Mouse (Mus musculus) forebrain, postnatal 0 days (tissue): ENCODE measurements around the gene Abcd3. TPM values are rescaled to one million over a fixed set of nuclear protein-coding genes. Genes with fewer than 3 reads are reported as not detected.

Source experiments
- ATAC-seq: fragments of 200-750 bp; cut with Nextera tagmentation; 2 replicates; pipeline ENCODE4 v1.8.0; 2017; ENCODE audit warnings: mild to moderate bottlenecking, moderate library complexity
- DNase-seq: peaks from one replicate; pipeline ENCODE4 v3.0.0-alpha.2; 2015
- H3K27ac ChIP-seq: fragments of 300-500 bp; sonication (generic); 2 replicates; pipeline ENCODE4 v1.5.1; 2014; ENCODE audit warnings: low read depth, mild to moderate bottlenecking, antibody characterized with exemption, low read length, moderate library complexity, mixed read lengths
- H3K27me3 ChIP-seq: fragments of 300-500 bp; sonication (generic); 2 replicates; pipeline ENCODE4 v1.6.1; 2014; ENCODE audit warnings: mild to moderate bottlenecking, low read length, mixed read lengths; ENCODE audit not compliant: insufficient read depth
- H3K36me3 ChIP-seq: fragments of 300-500 bp; sonication (generic); 2 replicates; pipeline ENCODE4 v1.6.1; 2014; ENCODE audit warnings: mild to moderate bottlenecking, moderate library complexity; ENCODE audit not compliant: insufficient read depth
- H3K4me1 ChIP-seq: fragments of 300-500 bp; sonication (generic); 2 replicates; pipeline ENCODE4 v1.6.1; 2014; ENCODE audit warnings: antibody characterized with exemption; ENCODE audit not compliant: insufficient read depth
- H3K4me2 ChIP-seq: fragments of 300-500 bp; sonication (generic); 2 replicates; pipeline ENCODE4 v1.6.1; 2014; ENCODE audit warnings: low read depth, mild to moderate bottlenecking, moderate library complexity
- H3K4me3 ChIP-seq: fragments of 300-500 bp; sonication (generic); 2 replicates; pipeline ENCODE4 v1.5.1; 2014; ENCODE audit warnings: low read depth, low read length, mixed read lengths
- H3K9ac ChIP-seq: fragments of 300-500 bp; sonication (generic); 2 replicates; pipeline ENCODE4 v1.6.1; 2014; ENCODE audit warnings: mild to moderate bottlenecking
- H3K9me3 ChIP-seq: fragments of 300-500 bp; sonication (generic); 2 replicates; pipeline ENCODE4 v1.6.1; 2016; ENCODE audit warnings: low read length
- CTCF ChIP-seq: sonication (generic); IDR thresholded peaks from 2 replicates; pipeline ENCODE4 v1.5.1; 2016; ENCODE audit warnings: antibody characterized with exemption, control low read depth, low read depth
- WGBS: fragments of 180-500 bp; shearing (Covaris S2); extraction: QIAGEN DNeasy Blood & Tissue Kit; methylation state at CpG from one replicate; pipeline ENCODE4 v1.1.7; 2014; 5-methylcytosine and 5-hydroxymethylcytosine counted together
- polyA plus RNA-seq: library from polyadenylated mRNA; unstranded; fragments of >200 nt; fragmentation: Nextera tagmentation; extraction: Ambion mirVana; gene quantifications from 2 replicates; pipeline ENCODE4 v1.2.1, GENCODE M21; 2015
- total RNA-seq: library from RNA; depleted of rRNA; stranded (reverse); fragments of >200 nt; gene quantifications from 2 replicates; pipeline ENCODE4 v1.2.3, GENCODE M21; 2014

The Abcd3 gene
- total and polyA plus RNA-seq, 2 experiments from 2014 or later: 65.7 to 72.8 TPM

GRCm38 (mm10) chr3:121840351-121840750, 25.2 kb upstream of the Abcd3 start:
- ATAC-seq (no peak), DNase-seq (no peak)
- Histone ChIP-seq H3K4me3 (no peak overlapping the region), H3K4me2 (no peak overlapping the region), H3K27ac (no peak overlapping the region), H3K9me3 (no peaks in the 10 kb centered on the region), H3K36me3 (no peaks in the 10 kb centered on the region), H3K27me3 (no peaks in the 10 kb centered on the region), H3K4me1 (no peaks in the 10 kb centered on the region), H3K9ac (no peak overlapping the region)
- 96% methylated on average over 8 of the region's 8 CpGs for WGBS
- no peak for TF ChIP-seq CTCF

DNA sequence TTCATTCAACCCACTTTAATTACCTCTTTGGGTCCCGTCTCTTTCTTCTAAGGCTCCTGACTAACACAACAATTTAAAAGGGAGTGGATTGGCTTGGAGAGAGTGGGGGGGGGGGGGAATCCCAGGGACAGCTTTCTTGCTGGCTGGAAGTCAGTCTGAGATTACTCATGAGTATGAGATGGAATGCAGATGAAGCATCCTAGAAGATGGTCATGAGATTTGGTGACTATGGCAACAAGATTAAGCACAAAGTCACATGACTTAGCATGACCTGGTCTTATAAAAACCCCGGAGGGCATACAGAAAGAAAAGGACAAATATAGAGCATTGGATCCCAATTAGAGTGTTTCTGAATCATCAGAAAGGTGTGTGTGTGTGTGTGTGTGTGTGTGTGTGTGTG, 19.6 kb upstream of the Abcd3 start:
- Histone ChIP-seq H3K36me3 (no peaks in the 10 kb centered on the region), H3K9ac (no peak overlapping the region), H3K27me3 (no peaks in the 10 kb centered on the region), H3K27ac (no peak overlapping the region), H3K9me3 (no peaks in the 10 kb centered on the region), H3K4me1 (no peaks in the 10 kb centered on the region), H3K4me3 (no peak overlapping the region), H3K4me2 (no peak overlapping the region)
- no peak for ATAC-seq
- no peak for TF ChIP-seq CTCF
- no peak for DNase-seq
- WGBS: 59% methylated on average over 2 of the region's 2 CpGs

DNA sequence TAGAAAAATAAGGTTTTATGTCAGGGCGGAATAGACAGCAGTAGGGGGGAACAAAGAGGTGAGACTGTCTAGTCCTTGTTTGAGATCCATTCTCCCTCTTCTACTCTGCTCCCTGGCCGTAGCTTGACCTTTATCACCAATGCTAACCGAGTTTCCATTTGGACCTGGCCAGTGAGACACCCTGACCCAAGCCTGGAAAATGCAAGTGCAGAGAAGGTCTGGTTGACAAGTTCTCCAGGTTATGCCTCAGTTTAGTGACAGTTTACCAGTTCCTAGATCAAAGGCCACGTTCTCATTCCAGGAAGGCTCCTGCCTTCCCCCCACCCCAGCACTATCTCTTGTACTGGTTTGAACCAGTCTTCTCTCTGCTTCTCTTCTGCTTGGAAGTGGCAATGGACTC, 19.1 kb upstream of the Abcd3 start:
- DNase-seq: no peak
- WGBS: 88% methylated on average over 4 of the region's 4 CpGs
- no peak for TF ChIP-seq CTCF
- no peak for ATAC-seq
- no peak overlapping the region for H3K4me2 ChIP-seq
- no peaks in the 10 kb centered on the region for H3K4me1 ChIP-seq
- no peaks in the 10 kb centered on the region for H3K9me3 ChIP-seq
- H3K27me3 ChIP-seq: no peaks in the 10 kb centered on the region
- H3K9ac ChIP-seq: no peak overlapping the region
- no peak overlapping the region for H3K4me3 ChIP-seq
- H3K27ac ChIP-seq: no peak overlapping the region
- H3K36me3 ChIP-seq: no peaks in the 10 kb centered on the region

GRCm38 (mm10) chr3:121825092-121825491, 10.0 kb upstream of the Abcd3 start:
- Histone ChIP-seq H3K36me3 (no peaks in the 10 kb centered on the region), H3K27me3 (no peaks in the 10 kb centered on the region), H3K4me1 (no peaks in the 10 kb centered on the region), H3K9me3 (no peaks in the 10 kb centered on the region), H3K9ac (no peak overlapping the region), H3K27ac (no peak overlapping the region), H3K4me2 (no peak overlapping the region), H3K4me3 (no peak overlapping the region)
- 95% methylated on average over 1 of the region's 1 CpGs for WGBS
- ATAC-seq: no peak
- DNase-seq: no peak
- TF ChIP-seq CTCF: no peak

GRCm38 (mm10) chr3:121824319-121824718, 9.2 kb upstream of the Abcd3 start:
- WGBS: 100% methylated on average over 1 of the region's 1 CpGs
- no peaks in the 10 kb centered on the region for H3K9me3 ChIP-seq
- TF ChIP-seq CTCF: no peak

DNA sequence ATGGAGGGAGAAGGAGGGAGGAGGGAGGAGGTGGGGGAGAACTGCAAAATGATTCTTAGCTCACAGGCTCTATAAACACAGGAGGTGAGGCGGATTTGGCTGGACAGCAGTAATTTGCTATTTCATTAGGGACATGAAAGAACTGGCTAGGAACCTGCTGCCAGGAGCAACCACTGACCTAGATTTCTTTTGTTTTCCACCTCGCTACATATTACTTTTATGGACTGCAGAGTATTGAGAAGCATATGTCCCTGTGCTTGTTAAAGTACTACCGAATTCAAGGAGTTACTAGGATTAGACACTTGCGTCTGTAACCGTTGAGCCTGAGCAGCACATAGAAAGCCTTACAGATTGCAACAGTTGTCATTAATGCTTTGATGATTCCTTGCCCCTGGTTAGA, 7.5 kb upstream of the Abcd3 start:
- ATAC-seq: no peak
- H3K27ac ChIP-seq: no peak overlapping the region
- 65% methylated on average over 5 of the region's 5 CpGs for WGBS
- H3K4me3 ChIP-seq: no peak overlapping the region
- DNase-seq: no peak
- H3K27me3 ChIP-seq: no peaks in the 10 kb centered on the region
- H3K4me1 ChIP-seq: no peaks in the 10 kb centered on the region
- no peak overlapping the region for H3K4me2 ChIP-seq
- no peak overlapping the region for H3K9ac ChIP-seq
- H3K36me3 ChIP-seq: no peaks in the 10 kb centered on the region
- TF ChIP-seq CTCF: no peak
- H3K9me3 ChIP-seq: no peaks in the 10 kb centered on the region

More at GRCm38 (mm10) chr3:121824319-121824718, 9.2 kb upstream of the Abcd3 start:
- H3K9ac ChIP-seq: no peak overlapping the region
- no peaks in the 10 kb centered on the region for H3K27me3 ChIP-seq
- ATAC-seq (no peak), DNase-seq (no peak)
- no peaks in the 10 kb centered on the region for H3K36me3 ChIP-seq
- no peak overlapping the region for H3K4me2 ChIP-seq
- no peak overlapping the region for H3K27ac ChIP-seq
- no peak overlapping the region for H3K4me3 ChIP-seq
- H3K4me1 ChIP-seq: no peaks in the 10 kb centered on the region

GRCm38 (mm10) chr3:121821559-121822143, 6.5 kb upstream of the Abcd3 start:
- Histone ChIP-seq H3K27me3 (no peaks in the 10 kb centered on the region), H3K36me3 (no peaks in the 10 kb centered on the region)
- TF ChIP-seq CTCF: no peak

More at GRCm38 (mm10) chr3:121821559-121822143, 6.5 kb upstream of the Abcd3 start:
- H3K4me2 ChIP-seq: no peak overlapping the region
- no peak overlapping the region for H3K4me3 ChIP-seq
- WGBS: 93% methylated on average over 8 of the region's 8 CpGs
- ATAC-seq: no peak
- no peak overlapping the region for H3K27ac ChIP-seq
- DNase-seq: no peak
- H3K9ac ChIP-seq: no peak overlapping the region
- no peaks in the 10 kb centered on the region for H3K4me1 ChIP-seq
- no peaks in the 10 kb centered on the region for H3K9me3 ChIP-seq
